Mouse (Mus musculus) midbrain, embryonic 15.5 days (tissue): ENCODE measurements around the gene Atp2c2. TPM values are rescaled to one million over a fixed set of nuclear protein-coding genes. Genes with fewer than 3 reads are reported as not detected.

Experiments used
- ATAC-seq: fragments of 200-750 bp; cut with Nextera tagmentation; replicated peaks from 2 replicates; pipeline ENCODE4 v1.8.0; 2017; ENCODE audit warnings: moderate TSS enrichment
- H3K27ac ChIP-seq: fragments of 300-500 bp; sonication (generic); 2 replicates; pipeline ENCODE4 v1.5.1; 2015; ENCODE audit warnings: mild to moderate bottlenecking, inconsistent platforms
- H3K27me3 ChIP-seq: fragments of 300-500 bp; sonication (generic); replicated peaks from 2 replicates; pipeline ENCODE4 v1.6.1; 2015; ENCODE audit warnings: inconsistent platforms
- H3K36me3 ChIP-seq: fragments of 300-500 bp; sonication (generic); replicated peaks from 2 replicates; pipeline ENCODE4 v1.6.1; 2015; ENCODE audit warnings: inconsistent platforms
- H3K4me1 ChIP-seq: fragments of 300-500 bp; sonication (generic); 2 replicates; pipeline ENCODE4 v1.6.1; 2015; ENCODE audit warnings: inconsistent platforms
- H3K4me2 ChIP-seq: fragments of 300-500 bp; sonication (generic); 2 replicates; pipeline ENCODE4 v1.6.1; 2015; ENCODE audit warnings: inconsistent platforms, mild to moderate bottlenecking, moderate library complexity
- H3K4me3 ChIP-seq: fragments of 300-500 bp; sonication (generic); 2 replicates; pipeline ENCODE4 v1.5.1; 2015; ENCODE audit warnings: mild to moderate bottlenecking, inconsistent platforms
- H3K9ac ChIP-seq: fragments of 300-500 bp; sonication (generic); 2 replicates; pipeline ENCODE4 v1.6.1; 2015; ENCODE audit warnings: mild to moderate bottlenecking, inconsistent platforms
- H3K9me3 ChIP-seq: fragments of 300-500 bp; sonication (generic); 2 replicates; pipeline ENCODE4 v1.6.1; 2016; ENCODE audit warnings: inconsistent platforms
- WGBS: fragments of 180-500 bp; shearing (Covaris S2); methylation state at CpG from one replicate; pipeline ENCODE4 v1.1.7; 2015; ENCODE audit warnings: mixed read lengths; 5-methylcytosine and 5-hydroxymethylcytosine counted together
- polyA plus RNA-seq: library from polyadenylated mRNA; unstranded; fragments of >200 nt; fragmentation: Nextera tagmentation; extraction: Ambion mirVana; gene quantifications from 2 replicates; pipeline ENCODE4 v1.2.1, GENCODE M21; 2015

Atp2c2 gene
- polyA plus RNA-seq, 1 experiment from 2014 or later, result 0.19 TPM

DNA sequence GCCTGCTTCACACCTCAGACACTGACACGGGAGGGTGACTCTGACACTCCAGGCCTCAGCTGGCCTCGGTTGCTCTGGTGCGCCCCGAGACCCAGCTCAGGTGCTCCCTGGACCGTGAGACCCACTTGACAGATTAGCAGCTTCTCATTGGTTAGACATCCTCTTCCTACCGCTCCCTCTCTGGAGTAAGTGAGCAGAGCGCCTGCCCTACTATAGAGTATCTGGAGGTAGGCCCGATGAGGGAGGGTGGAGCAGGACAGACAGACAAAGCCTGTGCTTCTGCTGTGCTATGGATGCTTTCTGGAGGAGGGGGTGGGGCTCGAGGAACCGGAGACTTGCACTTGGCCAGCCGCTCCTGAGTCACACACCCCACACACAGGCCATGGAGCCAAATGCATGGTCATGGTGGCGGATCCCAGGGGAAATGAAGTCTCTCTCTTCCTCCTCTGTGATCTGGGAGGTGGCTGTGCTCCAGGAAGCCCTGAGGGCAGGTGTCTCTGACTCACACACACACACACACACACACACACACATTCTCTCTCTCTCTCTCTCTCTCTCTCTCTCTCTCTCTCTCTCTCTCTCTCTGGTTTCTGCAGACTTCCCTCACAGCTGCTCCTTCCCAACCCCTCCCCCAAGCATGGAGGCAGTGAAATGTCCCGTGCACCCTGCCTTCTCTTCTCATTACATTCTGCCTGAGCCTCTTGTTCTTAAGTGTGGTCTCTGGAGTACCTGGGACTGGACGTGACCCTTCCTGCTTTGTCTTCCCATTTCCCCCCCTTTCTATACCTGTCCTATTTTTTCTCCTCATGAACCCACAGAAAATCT is 9.3 kb downstream of the Atp2c2 start:
- ATAC-seq, result no peak
- WGBS, result 69% methylated on average over 14 of the region's 14 CpGs

DNA sequence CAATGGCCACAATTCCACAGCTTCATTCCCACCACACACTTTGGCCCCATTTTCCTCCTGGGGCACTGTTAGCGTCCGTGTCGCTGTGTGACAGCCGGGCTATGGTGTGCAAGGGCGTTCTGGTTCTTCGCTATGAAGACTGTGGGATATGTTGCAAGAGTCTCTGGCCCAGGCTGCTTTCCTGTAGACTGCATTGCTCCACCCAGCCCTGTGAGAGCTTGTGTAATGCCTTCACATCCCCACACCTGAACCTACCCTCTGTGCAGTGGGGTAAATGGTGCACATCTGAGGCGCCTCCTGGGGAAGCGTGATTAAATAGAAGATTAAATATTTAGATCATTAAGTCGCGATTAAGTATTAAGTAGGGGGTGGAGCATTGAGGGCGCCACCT is 9.9 kb downstream of the Atp2c2 start:
- H3K27me3 ChIP-seq, result no peaks in the 10 kb centered on the region
- H3K9me3 ChIP-seq, result no peaks in the 10 kb centered on the region
- H3K36me3 ChIP-seq, result no peaks in the 10 kb centered on the region
- peaks cover 10% of the 10 kb centered on the region; the same call in 1 of the 2 replicates for H3K4me1 ChIP-seq
- H3K4me3 ChIP-seq, result no peak overlapping the region
- no peak for ATAC-seq
- H3K9ac ChIP-seq, result no peak overlapping the region
- no peak overlapping the region for H3K27ac ChIP-seq
- H3K4me2 ChIP-seq, result no peak overlapping the region
- 78% methylated on average over 11 of the region's 11 CpGs for WGBS

More for the DNA sequence above, 9.3 kb downstream of the Atp2c2 start:
- Histone ChIP-seq H3K9ac (no peak overlapping the region), H3K27me3 (no peaks in the 10 kb centered on the region), H3K4me2 (no peak overlapping the region), H3K36me3 (no peaks in the 10 kb centered on the region), H3K4me1 (peaks cover 10% of the 10 kb centered on the region; the same call in 1 of the 2 replicates), H3K4me3 (no peak overlapping the region), H3K9me3 (no peaks in the 10 kb centered on the region), H3K27ac (no peak overlapping the region)

DNA sequence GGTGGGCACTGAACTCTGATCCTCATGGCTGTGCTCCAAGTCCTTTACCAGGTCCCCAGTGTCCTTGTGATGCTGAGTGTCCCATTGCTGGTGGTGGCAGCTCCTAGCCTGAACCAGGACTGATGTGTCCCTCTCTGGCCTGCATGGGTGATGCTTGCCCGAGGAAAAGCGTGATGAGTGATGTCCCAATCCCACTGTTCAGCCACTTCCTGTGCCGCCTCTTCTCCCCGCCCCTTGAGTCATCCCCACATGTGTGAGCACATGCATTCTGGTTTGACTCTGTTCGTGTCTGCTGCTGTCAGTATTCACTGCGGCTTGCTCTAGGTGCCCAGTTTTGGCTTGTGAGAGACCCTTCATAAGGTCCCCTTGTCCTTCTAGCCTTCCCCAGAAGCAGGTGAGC is 12.4 kb downstream of the Atp2c2 start:
- Histone ChIP-seq H3K4me1 (peaks cover 10% of the 10 kb centered on the region; the same call in 1 of the 2 replicates), H3K27me3 (no peaks in the 10 kb centered on the region), H3K4me2 (no peak overlapping the region), H3K27ac (no peak overlapping the region), H3K9ac (no peak overlapping the region), H3K9me3 (no peaks in the 10 kb centered on the region), H3K36me3 (no peaks in the 10 kb centered on the region), H3K4me3 (no peak overlapping the region)
- no peak for ATAC-seq
- WGBS, result 79% methylated on average over 6 of the region's 6 CpGs

DNA sequence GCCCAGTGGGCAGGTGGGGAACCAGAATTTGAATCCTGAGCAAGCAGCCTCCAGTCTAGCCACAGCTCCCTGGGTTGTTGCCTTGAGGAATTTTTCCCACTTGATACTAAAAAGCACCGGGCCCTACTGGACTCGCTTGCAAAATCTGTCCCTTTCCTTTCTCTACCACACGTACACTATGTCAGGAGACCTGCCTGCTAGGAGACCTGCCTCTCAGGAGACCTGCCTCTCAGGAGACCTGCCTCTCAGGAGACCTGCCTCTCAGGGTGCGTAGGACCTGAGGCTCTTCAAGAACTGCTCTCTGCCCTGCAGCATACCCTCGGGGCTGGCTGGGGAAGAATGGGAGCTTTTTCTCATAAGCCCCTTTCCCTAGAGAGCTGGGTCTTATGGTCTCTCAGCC is 13.6 kb downstream of the Atp2c2 start:
- no peak overlapping the region for H3K27ac ChIP-seq
- 77% methylated on average over 5 of the region's 5 CpGs for WGBS
- H3K9me3 ChIP-seq, result no peaks in the 10 kb centered on the region
- H3K27me3 ChIP-seq, result no peaks in the 10 kb centered on the region
- H3K4me2 ChIP-seq, result no peak overlapping the region
- no peak overlapping the region for H3K9ac ChIP-seq
- H3K36me3 ChIP-seq, result no peaks in the 10 kb centered on the region
- H3K4me3 ChIP-seq, result no peak overlapping the region
- peaks cover 10% of the 10 kb centered on the region; the same call in 1 of the 2 replicates for H3K4me1 ChIP-seq
- ATAC-seq, result no peak

DNA sequence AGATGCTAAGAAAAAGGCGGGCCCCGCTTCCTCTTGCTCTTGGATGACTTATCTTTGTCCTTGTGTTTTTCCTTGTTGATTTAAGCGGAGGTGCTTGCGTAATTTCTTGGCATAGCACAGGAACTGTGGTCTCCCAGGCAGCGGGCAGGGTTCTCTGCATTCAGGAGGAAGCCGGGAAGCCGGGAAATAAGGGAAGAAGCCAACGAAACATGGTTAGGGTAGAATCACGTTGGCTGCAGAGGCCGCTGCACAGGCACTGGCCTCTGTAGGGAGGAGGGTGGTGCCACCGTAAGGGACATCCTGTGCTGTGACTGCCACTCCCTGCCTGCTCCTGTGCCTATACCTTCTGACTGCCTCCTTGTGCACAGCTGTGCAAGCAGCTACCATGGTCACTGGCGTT is 15.4 kb downstream of the Atp2c2 start:
- WGBS, result 68% methylated on average over 12 of the region's 12 CpGs
- H3K4me2 ChIP-seq, result no peak overlapping the region
- no peaks in the 10 kb centered on the region for H3K4me1 ChIP-seq
- no peak for ATAC-seq
- no peak overlapping the region for H3K27ac ChIP-seq
- H3K9me3 ChIP-seq, result no peaks in the 10 kb centered on the region
- no peaks in the 10 kb centered on the region for H3K27me3 ChIP-seq
- H3K9ac ChIP-seq, result no peak overlapping the region
- H3K36me3 ChIP-seq, result no peaks in the 10 kb centered on the region
- H3K4me3 ChIP-seq, result no peak overlapping the region

DNA sequence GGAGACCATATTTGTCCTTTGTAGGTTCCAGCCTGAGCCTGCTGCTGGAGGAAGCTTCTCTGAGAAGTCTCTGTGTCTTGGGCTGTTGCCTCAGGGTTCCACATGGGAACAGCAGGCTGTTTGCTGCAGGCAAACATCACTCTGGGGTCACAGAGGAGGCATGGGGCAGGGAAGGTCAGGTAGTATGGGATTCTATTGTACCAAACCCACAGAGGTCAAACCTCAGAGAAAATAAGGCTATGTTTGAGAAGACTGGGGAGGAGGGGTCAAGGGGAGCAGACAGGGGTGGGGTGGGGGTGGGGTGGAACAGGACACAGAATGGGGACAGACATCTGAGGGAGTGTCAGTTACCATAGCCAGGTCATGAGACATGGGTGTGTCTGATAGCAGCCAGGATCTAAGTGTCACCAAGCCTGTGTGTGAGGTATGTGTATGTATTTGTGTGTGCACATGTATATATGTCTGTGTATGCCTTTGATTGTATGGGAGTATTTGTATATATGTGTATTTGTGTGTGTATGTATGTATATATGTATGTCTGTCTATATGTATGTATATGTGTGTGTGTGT is 17.0 kb downstream of the Atp2c2 start:
- Histone ChIP-seq H3K4me1 (no peaks in the 10 kb centered on the region), H3K27me3 (no peaks in the 10 kb centered on the region), H3K4me2 (no peak overlapping the region), H3K9me3 (no peaks in the 10 kb centered on the region), H3K27ac (no peak overlapping the region), H3K36me3 (no peaks in the 10 kb centered on the region), H3K9ac (no peak overlapping the region), H3K4me3 (no peak overlapping the region)
- no peak for ATAC-seq

DNA sequence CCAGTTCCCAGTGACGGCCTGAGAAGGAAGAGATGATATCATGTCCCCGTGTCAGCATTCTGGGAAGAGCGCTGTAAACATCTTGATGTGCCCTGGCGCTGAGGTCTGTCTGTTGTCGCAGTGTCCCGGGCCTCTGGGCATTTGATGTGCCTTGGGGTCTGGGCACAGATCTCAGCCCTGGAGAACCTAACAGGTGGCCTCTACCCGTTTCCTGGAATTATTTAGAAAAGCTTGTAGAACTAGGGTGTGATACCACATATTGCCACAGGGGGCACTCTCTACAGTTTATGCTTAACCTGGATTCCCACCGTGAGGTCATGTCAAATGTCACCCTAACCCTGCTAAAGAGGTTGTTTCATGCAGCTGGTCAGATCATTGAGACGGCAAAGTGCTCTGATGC is 18.0 kb downstream of the Atp2c2 start:
- H3K4me2 ChIP-seq, result no peak overlapping the region
- no peak overlapping the region for H3K9ac ChIP-seq
- no peaks in the 10 kb centered on the region for H3K4me1 ChIP-seq
- no peaks in the 10 kb centered on the region for H3K9me3 ChIP-seq
- H3K27ac ChIP-seq, result no peak overlapping the region
- no peak overlapping the region for H3K4me3 ChIP-seq
- 63% methylated on average over 9 of the region's 9 CpGs for WGBS
- H3K27me3 ChIP-seq, result no peaks in the 10 kb centered on the region
- no peak for ATAC-seq
- H3K36me3 ChIP-seq, result no peaks in the 10 kb centered on the region

DNA sequence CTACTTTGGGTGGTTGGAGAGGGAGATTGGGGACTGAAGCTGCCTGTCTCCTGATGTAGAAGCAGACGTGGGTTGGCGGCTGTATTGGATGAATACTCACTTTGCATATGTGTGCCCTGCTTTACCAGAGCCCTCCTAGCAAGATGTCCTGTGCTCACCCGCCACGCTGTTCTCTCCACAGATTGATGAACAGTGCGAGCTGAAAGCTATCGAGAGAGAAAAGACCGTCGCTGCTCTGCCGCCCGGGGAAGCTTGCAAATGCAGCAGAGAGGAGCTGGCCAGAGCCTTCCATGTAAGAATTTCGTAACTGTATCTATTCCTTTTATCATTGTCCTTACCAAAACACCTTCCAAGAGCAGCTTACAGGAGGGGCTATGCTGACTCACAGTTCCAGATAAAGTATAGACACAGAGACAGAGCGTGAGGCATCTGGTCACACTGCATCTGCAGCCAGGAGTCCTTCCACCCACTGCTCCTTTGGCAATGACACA is 19.2 kb downstream of the Atp2c2 start:
- no peak overlapping the region for H3K9ac ChIP-seq
- 56% methylated on average over 12 of the region's 12 CpGs for WGBS
- H3K36me3 ChIP-seq, result no peaks in the 10 kb centered on the region
- H3K4me1 ChIP-seq, result no peaks in the 10 kb centered on the region
- H3K27me3 ChIP-seq, result no peaks in the 10 kb centered on the region
- H3K4me3 ChIP-seq, result no peak overlapping the region
- ATAC-seq, result no peak
- H3K9me3 ChIP-seq, result no peaks in the 10 kb centered on the region
- no peak overlapping the region for H3K27ac ChIP-seq
- no peak overlapping the region for H3K4me2 ChIP-seq

DNA sequence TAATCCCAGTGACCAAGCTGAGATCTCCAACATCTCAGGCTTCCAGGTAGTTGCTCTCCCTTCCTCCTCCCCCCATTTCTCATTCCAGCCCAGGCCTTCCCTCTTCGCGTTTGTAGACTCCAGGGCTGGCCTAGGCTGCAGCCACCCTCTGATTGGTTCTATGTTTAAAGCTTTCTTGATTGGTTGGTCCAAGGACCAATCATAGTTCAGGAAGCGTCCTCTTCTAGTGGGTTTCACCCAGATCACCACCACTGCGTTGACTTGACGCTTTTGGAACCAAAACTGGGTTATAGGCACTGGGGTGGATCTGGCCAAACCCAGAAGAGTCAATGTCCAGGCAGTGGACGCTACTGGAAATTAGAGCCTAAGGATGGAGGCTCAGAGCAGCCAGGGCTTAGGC is 22.5 kb downstream of the Atp2c2 start:
- H3K36me3 ChIP-seq, result no peaks in the 10 kb centered on the region
- no peak overlapping the region for H3K4me3 ChIP-seq
- WGBS, result 51% methylated on average over 6 of the region's 6 CpGs
- ATAC-seq, result no peak
- no peak overlapping the region for H3K27ac ChIP-seq
- no peaks in the 10 kb centered on the region for H3K9me3 ChIP-seq
- no peaks in the 10 kb centered on the region for H3K4me1 ChIP-seq
- no peak overlapping the region for H3K4me2 ChIP-seq
- H3K27me3 ChIP-seq, result no peaks in the 10 kb centered on the region
- H3K9ac ChIP-seq, result no peak overlapping the region

DNA sequence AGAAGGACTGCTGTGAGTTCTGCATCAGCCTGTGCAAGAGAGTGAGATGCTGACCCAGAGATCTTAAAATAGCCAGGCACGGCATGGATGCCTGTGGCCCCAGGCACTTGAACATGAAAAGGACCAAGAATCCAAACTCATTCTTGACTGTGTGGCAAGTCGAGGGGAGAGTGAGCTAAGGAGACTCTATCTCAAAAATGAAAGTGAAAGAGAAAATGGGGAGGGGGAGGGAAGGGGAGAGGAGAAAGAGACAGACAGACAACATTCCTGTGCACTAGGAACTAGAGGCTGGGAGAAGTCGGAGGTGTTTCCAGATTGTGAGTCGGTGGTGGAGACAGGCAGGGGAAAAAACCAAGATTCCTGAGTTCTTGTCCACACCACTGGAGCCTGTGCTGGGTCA is 23.9 kb downstream of the Atp2c2 start:
- Histone ChIP-seq H3K27me3 (no peaks in the 10 kb centered on the region), H3K27ac (no peak overlapping the region), H3K9ac (no peak overlapping the region), H3K36me3 (no peaks in the 10 kb centered on the region), H3K9me3 (no peaks in the 10 kb centered on the region), H3K4me1 (no peaks in the 10 kb centered on the region), H3K4me3 (no peak overlapping the region), H3K4me2 (no peak overlapping the region)
- no peak for ATAC-seq
- 74% methylated on average over 4 of the region's 4 CpGs for WGBS

DNA sequence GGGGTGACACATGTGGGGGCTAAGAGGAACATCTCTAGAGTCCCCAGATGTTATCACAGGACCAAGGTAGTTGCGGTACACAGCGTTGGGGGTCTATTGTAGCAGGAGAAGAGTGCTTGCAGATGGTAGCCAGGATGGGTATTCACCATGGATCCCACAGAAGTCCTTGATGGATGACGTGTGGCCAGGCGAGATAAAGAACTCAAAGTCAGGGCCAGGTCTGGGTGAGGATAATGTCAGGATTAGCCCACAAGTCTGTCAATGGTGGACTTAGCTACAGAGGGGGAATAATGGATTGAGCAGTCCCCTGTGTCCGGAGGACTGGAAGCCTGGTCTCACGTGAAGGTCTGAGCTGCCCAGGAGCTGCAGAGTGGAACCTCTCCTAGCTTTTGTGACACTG is 24.8 kb downstream of the Atp2c2 start:
- no peak overlapping the region for H3K4me3 ChIP-seq
- H3K9ac ChIP-seq, result no peak overlapping the region
- no peak overlapping the region for H3K4me2 ChIP-seq
- no peaks in the 10 kb centered on the region for H3K4me1 ChIP-seq
- H3K36me3 ChIP-seq, result no peaks in the 10 kb centered on the region
- WGBS, result 73% methylated on average over 6 of the region's 6 CpGs
- H3K27ac ChIP-seq, result no peak overlapping the region
- H3K9me3 ChIP-seq, result no peaks in the 10 kb centered on the region
- no peak for ATAC-seq
- H3K27me3 ChIP-seq, result no peaks in the 10 kb centered on the region

DNA sequence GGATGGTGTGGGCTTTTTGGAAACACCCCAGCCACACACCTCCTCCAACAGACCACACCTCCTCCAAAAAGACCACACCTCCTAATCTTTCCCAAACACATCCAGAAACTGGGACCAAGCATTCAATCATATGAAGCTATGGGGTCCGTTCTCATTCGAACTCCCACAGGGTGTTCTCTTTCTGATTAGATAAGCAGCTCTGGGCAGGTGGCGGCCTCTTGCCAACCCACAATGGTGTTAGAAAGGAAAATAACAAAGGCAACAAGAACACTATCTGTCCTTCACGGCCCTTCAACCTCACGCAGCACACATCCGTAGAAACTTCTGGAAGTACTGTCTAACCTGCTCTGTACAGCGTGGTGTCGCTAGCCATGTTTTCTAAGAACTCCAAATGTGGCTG is 27.3 kb downstream of the Atp2c2 start:
- Histone ChIP-seq H3K4me3 (no peak overlapping the region), H3K9me3 (no peaks in the 10 kb centered on the region), H3K4me2 (no peak overlapping the region), H3K36me3 (no peaks in the 10 kb centered on the region), H3K9ac (no peak overlapping the region), H3K27ac (no peak overlapping the region), H3K27me3 (no peaks in the 10 kb centered on the region), H3K4me1 (no peaks in the 10 kb centered on the region)
- ATAC-seq, result no peak
- WGBS, result 92% methylated on average over 8 of the region's 8 CpGs

DNA sequence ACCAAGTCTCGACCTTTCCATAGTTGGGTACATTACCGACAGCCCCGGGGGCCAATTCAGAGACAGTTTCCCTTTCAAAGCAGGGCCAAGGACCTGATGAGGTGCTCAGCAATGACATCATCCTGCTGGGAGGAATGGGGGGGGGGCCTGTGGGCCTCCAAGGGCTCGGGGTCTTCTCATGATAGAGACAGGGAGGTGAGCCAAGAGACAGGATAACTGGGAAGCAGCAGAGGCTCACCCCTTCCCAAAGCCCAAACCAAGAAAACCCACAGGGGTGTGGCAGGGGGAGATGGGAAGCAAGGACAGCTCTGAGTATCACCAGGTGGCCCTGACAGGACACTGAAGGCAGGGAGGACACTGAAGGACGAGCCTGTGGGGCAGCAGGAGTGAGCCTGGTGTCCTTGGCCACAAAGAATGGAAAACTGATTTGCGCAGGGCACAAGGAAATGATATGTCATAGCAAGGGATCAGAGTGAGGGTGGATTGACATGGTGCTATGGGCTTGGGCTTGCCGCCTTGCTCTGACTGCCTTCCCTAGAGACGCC is 28.6 kb downstream of the Atp2c2 start:
- Histone ChIP-seq H3K4me3 (no peak overlapping the region), H3K9me3 (no peaks in the 10 kb centered on the region), H3K9ac (no peak overlapping the region), H3K27me3 (no peaks in the 10 kb centered on the region), H3K4me2 (no peak overlapping the region), H3K4me1 (no peaks in the 10 kb centered on the region), H3K36me3 (no peaks in the 10 kb centered on the region), H3K27ac (no peak overlapping the region)
- ATAC-seq, result no peak
- WGBS, result 86% methylated on average over 8 of the region's 8 CpGs
